Mouse (Mus musculus) regulatory T cell (primary cell): Measurements from ENCODE around the gene Zfp609.

Experiments
- in situ Hi-C: fragments of 300-600 bp; cut with MboI, MseI; formaldehyde crosslinking; loops from one replicate; pipeline ENCODE4 v1.15.1; 2025; ENCODE audit warnings: high pct_unique_total_duplicates

Gene Zfp609

DNA sequence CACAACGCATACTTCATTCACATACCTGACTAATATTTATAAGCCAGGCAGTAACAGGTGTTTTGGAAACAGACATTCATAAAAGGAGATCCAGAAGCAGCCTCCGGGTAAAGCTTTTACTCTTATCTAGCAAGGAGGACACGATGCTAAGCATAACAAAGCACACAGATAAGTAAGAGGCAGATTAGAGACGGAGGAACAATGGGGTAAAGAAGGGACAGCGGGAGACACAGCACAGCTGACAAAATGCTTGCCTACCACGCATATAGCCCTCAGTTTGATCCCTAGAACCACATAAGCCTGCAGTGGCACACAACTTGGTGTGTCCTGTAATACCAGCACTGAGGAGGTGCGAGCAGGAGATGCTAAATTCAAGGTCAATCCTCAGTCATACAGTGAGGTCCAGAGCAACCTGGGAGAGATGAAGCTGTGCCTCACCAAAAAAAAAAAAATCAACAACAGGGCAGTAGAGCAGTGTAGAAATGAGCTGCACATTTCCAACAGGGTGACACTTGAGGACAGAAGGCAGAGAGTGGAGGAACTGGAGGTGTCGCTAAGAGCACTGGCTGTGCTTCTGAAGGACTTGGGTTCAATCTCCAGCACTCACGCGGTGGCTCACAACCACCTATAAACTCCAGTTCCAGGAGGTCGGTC lies 56.2 kb downstream of the Zfp609 start:
- in situ Hi-C loops: loop anchor here (10.0 kb wide), 1 partner anchor 74 kb away; no protein-coding TSS in a partner anchor

DNA sequence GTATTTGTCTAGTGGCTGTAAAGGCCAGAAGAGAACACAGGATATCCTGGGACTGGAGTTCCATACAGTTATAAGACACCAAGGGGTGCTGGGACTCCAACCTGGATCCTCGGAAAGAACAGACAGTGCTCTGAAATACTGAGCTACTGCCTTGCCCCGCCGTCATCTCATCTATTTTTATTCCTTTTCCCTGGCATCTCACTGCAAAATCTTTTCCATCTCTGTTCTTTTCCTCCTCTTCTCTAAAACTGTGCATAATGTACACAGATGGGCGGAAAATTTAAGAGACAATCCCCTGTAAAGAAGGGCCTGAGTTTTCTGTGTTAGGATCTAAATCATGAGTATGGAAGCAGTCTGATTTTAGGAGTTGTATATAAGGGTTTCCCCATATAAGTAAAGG lies 64.6 kb downstream of the Zfp609 start:
- in situ Hi-C loops: no loop called here

DNA sequence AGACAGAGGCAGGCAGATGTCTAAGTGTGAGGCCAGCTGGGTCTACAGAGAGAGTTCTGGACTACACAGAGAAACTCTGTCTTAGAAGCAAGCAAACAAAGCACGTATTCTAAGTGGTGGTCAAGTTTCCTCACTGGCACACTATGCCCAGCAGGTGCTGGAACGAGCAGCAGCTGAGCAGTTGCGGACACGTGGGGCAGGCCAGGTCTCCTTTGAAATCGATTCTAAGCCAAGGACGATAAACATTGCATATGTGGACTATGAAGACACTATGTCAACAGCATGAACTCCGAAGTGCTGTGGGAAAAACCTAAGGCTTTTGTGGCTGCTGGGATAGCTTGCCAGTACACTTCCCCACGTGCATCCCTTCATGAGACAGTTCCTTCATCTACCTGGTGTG lies 67.4 kb downstream of the Zfp609 start:
- in situ Hi-C loops: no loop called here

DNA sequence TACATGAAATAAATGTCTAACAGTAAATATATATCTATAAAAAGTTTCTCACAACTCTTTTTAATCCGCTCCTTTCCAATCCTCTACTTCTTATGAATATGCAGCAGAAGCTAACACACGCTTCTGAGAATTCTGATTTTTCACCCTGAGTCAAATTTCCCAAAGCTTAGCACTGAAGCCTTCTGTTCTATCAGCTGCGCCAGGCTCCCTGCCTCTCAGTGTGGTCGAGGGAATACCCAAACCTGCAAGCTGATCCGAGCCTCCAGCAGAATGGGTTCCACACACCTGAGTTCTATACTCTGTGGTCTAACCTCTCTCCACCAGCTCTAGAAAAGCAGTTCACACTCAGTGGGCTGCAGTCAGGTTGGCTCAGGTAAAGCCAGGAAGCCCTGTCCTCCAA lies 68.1 kb downstream of the Zfp609 start:
- in situ Hi-C loops: no loop called here

DNA sequence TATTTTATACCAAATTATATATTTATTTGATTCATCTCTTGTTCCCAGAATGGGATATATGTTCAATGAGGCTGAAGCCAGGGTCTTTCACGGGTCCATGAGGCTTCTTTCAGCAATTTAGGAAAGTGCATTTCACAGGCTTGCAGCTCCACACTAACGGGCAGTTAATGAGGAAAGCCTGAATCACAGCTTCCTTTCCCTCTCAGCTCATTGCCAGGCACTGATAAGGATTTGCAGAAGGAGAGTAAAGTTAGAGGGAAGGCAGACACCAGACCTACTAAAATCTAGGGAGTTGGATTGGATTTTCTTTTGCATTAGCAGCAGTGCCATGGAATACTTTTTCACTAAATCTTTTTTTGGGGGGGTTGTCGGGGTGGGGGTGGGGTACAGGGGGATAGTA lies 69.5 kb downstream of the Zfp609 start:
- in situ Hi-C loops: no loop called here

DNA sequence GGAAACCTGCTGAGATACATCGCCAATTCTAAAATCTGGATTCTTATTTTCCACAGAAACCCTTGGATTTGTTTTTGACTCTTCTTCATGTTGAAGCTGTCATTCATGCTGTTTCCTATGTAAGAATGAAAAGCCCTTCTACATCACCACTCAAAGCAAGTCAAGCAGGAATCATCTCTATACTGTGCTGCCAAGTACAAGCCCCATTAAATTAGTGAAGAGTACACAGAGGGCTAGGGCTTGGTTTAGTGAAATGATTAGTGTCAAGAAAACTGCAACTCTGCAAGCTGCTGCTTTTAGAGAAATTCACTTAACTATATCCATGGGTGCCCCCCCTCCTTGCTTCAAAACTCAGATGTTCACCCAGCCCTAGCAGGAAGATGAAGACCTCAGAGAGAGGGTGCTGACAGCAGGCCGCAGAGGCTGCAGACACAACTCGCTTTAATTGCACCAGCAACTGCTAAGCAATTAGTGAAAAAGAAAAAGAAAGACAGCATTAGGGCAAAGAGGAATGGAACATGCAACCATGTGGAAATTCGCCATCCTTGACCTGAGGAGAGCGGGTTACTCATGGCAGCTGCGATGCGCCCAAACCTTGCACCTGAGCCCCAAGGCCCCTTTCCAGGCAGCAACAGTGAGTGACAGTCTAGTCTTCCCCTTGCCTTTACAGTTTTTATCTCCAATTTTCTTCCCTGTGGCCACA lies 71.5 kb downstream of the Zfp609 start:
- in situ Hi-C loops: no loop called here

DNA sequence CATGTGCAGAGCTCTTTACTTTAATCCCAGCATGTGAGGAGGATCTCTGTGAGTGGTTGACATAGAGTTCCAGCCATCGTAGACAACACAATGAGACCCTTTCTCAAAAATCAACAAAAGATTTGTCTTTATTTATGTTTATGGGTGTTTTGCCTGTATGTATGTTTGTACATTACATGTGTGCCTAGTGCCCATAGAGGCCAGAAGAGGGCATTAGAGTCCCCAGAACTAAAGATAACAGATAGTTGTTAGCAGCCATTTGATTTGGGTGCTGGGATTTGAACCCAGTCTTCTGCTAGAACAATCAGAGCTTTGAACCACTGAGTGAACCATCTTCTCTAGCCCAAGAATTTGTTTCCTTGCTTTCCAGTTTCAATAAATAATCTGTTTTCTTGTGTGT lies 72.2 kb downstream of the Zfp609 start:
- in situ Hi-C loops: no loop called here

DNA sequence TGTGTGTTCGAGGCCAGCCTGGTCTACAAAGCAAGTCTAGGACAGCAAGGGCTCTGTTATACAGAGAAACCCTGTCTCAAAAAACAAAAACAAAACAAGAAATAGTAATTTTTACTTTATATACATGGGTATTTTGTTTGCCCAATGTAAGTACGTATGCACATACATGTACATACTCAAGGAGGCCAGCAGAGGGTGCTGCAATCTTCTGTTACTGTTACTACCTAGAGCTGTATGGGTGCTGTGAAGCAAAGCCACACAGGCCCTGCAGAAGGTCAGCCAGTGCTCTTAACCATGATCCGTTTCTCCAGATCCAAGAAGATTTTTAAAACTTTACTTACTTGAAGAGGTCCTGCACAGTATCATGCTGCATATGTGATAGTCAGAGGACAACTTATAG lies 74.7 kb downstream of the Zfp609 start:
- in situ Hi-C loops: loop anchor here (5.0 kb wide), 1 partner anchor 100 kb away; no protein-coding TSS in a partner anchor

DNA sequence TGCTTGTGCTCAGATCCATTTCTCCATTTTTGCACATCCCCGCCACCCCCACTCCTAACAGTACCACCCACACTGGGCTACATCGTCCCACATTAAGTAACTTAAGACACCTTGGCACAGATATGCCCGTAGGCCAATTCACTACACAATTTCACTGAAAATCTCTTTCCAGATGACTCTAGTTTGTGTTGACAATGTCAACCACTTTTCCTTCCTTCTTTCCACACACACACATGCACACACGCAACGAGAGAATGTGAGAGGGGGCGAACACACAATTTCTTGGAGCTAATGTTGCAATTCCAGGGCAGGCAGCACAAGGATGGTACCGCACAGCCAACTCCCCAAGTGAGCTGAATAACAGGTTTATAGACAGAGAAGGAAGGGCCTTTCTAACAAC lies 75.5 kb downstream of the Zfp609 start:
- in situ Hi-C loops: loop anchor here (5.0 kb wide), 1 partner anchor 100 kb away; no protein-coding TSS in a partner anchor

DNA sequence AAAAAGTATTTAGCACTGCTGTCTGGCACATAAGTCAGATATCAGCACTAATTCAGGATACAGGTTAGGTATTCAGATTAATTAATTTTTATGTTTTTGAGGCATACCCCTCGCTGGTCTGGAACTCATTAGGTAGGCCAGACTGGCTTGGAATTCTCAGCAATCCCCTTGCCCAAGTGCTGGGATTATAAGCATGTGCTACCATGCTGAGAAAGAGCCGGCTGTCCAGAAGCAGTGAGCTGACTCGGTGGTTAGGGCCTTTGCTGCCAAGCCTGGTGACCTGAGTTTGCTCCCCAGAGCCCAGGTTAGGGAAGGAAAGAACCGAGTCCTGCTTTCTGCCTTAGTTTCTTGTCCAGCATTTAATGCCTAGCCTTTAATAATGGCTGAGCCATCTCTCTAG lies 79.3 kb downstream of the Zfp609 start:
- in situ Hi-C loops: no loop called here

DNA sequence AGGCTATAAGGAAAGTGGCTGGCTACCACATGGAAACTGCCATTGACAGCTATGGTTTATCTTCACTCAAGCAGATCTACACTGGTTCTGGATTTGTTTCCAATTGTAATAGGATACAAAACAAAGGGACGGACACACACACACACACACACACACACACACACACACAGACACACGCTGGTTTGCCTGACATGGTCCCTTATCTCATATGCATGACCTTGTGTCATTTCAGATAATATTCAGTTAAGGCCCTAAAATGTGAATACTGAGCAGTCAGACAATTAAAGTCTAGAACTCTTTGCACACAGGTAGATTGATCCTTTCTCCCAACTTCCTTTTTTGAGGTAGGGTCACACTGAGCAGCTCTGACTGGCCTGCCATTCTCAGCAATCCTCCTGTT lies 80.9 kb downstream of the Zfp609 start:
- in situ Hi-C loops: no loop called here

DNA sequence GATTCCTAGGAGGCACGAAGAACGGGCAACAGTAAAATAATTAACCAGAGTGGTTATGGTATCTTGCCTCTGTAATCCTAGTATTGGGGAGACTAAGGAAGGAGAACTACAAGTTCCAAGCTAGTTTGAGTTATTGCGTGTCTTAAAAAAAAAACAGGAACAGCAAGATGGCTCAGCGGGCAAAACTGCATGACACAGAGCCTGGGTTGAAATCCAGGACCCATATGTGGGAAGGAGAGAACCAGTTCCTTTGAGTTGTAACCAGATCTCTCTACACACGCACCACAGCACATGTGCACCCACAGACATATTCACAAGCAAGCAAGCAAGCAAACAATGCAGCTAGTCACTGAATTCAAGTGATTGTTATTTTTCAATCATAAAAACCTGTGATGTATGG lies 81.9 kb downstream of the Zfp609 start:
- in situ Hi-C loops: no loop called here

DNA sequence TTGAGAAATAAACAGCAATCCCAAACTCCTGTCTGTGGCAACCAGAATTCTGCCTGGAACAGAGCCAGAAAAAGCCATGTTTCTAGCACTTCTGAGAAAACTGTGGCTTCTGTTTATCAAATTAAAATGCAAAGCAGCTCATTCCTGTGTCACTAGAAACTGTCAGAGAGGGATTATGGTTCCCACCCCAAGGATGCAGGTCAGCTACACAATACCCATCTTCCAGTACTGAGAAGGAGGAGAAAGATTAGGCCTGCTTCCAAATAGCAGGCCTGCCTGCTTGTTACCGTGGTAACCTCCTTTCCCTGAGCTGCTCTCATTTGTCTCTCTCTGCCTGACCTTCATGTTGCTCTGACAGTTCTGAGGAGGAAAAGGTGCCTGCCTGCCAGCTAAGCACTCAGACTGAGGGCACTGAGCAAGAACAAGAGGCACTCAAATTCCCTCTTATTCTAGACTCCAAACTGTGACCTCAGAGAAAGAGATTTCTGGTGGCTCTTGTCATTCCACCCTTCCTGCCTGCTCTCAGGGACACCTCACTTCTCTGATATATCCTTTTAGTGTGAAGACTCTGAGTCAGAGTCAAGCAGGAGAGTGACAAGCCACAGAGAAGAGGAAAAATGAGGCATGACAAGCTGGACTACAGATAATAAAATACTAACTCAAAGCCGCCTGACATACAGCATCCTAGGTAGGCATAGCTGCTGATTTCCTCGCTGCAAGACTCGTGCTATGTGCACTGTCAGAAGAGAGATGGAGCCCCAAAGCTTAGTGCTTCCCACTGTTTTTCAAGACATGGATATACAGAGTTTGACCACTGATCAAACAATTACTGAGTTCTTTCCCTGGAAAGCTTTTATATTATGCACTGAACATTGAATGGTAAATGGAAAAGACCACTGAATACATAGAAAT lies 82.9 kb downstream of the Zfp609 start:
- in situ Hi-C loops: no loop called here

DNA sequence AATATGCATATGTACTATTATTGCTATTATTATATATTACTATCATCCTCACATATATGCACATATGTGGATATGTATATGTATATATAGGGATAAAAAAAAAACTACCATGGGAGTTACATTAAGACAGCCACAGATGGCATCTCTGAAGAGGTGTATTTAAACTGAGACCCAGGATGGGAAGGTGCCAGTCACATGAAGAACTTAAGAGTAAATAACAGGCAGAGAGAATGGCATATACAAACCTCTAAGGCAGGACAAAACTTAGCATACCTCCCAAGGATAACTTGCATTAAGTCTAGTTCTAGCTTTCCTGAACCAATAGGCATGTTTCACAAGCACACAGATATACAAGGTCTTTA lies 83.6 kb downstream of the Zfp609 start:
- in situ Hi-C loops: no loop called here

DNA sequence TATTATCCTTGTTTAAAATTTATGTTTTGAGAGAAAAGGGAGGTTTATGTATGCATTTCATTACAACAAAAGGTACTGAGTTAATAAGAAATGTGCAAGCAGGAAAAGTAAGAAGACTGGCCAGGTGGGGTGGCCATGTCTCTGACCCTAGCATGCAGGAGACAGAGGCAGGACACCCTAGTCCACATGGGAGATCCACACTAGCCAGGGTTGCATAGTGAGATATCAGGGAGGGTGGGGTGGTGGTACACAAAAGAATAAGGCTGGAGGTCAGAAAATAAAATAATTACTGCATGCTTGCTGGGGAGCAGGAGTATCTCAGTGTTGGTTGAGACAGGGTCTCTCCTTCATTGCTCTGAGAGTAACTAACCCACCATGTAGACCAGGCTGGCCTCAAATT lies 84.0 kb downstream of the Zfp609 start:
- in situ Hi-C loops: no loop called here

DNA sequence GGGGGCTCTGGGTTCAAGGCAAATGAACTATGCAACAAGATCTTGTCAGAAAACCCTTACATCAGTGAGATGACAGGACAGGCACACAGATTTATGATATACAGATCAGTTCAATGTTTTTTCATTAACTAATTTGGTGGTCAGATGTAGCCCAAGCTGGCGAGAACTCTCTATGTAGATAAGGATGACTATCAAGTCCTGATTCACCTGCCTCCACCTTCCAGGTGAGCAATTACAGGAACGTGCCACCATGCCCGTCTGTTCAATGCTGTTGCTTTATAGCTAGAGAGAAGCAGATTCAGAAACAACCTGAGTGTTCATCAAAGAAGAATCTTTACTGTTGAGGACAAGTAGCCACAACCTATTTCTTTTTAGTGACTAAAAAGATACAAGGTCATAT lies 84.6 kb downstream of the Zfp609 start:
- in situ Hi-C loops: no loop called here

DNA sequence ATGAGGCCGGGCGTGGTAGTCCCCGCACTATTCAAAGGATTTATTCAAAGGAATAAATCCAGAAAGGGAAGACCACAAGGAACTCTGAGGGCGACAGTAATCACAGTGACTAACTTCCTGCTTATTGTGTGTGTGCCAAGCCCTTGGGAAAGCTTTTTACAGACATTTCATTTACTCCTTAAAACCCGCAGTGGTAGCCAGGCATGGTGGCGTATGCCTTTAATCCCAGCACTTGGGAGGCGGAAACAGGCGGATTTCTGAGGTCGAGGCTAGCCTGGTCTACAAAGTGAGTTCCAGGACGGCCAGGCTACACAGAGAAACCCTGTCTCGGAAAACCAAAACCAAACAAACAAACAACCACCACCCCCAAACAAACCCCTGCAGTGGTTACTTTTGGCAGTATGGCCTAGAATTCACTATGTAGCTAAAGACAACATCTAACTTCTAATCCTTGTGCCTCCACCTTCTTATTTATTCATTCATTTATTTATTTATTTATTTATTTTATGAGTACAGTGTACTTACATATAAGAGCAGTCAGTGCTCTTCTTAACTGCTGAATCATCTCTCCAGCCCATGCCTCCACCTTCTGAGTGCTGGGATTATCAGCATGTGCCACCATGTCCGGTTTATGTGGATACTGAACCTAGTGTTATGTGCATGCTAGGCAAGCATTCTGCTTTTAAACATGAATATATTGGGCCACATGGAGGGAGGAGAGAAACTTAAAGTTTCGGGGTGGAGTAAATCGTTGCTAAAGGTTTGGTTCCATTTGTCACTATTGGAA lies 86.1 kb downstream of the Zfp609 start:
- in situ Hi-C loops: no loop called here

DNA sequence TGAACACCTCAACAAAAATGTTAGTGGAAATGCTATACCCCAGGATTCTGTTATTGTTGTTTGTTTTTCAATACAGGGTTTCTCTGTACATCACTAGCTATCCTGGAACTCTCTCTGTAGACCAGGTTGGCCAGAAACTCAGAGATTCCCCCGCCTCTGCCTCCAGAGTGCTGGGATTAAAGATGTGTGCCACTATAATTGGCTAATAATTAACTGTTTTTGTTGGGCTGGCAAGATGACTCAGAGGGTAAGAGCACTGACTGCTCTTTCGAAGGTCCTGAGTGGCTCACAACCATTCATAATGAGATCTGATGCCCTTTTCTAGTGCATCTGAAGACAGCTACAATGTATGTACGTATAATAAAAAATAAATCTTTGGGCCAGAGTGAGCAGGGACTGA lies 92.4 kb downstream of the Zfp609 start:
- in situ Hi-C loops: no loop called here

DNA sequence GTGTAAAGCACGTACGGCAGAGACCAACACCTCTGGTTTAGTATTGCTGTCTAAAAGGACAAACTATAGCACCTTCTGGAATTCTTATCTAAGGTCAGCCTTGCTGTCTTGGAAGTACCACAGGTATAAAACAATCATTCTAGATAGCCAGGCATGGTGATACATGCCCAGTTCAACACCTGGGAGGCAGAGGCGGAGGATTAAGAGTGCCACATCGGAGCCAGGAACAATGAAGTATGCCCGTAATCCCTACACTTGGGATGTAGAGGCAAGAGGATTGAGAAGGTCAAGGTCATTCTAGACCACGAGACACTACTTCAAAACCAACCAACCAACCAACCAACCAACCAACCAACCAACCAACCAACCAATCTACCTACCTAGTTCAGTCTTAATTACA lies 98.8 kb downstream of the Zfp609 start:
- in situ Hi-C loops: no loop called here

DNA sequence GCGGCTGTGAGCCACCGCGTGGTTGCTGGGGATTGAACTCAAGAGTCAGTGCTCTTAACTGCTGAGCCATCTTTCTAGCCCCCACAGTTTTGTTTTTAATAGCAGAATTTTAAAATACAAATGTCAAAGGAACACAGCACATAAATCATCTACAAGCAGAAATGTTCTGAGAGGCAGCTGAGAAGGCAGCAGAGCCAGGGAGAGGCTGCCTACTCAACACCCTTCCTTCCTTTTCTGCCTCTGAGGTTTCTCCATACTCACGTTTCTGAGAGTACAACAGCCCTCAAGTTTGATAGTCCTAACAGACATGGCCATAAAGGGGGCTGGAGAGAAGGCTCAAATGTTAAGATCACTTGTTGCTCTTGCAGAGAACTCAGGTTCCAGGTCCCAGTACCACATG lies 99.9 kb downstream of the Zfp609 start:
- in situ Hi-C loops: no loop called here

DNA sequence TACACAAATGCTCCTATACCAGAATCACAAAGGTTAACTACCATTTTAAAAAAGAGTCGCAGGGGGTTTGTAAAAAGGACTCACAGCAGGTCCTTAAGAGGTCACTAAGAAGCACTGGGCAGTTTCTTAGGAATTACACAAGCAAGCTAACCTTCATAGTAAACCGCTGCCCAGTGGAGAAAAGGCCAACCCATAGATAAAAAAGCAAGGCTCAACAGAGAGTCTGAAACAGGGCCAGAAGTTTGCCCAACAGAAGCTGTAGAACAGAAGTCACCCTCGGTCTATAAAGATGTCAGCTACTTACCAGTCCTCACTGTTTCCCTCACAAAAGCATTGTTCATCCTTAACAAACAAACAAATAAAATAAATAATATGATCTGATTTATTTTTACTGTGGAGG lies 100.9 kb downstream of the Zfp609 start:
- in situ Hi-C loops: no loop called here

DNA sequence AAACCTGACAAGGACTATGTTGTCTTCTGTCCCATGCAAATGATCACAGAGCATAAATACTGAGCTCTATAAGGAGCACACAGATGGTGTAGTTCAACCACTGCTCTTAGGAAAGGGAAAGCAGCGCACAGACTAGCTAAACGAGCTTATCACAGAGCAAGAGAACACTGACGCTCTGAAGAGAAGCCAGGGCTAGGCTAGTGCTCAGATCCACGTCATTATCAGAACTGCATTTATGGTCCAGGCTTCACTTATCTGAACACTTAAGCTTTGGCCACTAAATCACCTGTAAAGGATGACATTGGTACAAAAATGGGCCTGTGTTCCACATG lies 102.1 kb downstream of the Zfp609 start:
- in situ Hi-C loops: no loop called here
